Mouse (Mus musculus): ENCODE results near the gene Gm17490. TPM values are rescaled to one million over a fixed set of nuclear protein-coding genes. Genes with fewer than 3 reads are reported as not detected.

The Gm17490 gene
- polyA plus RNA-seq, 1 experiment = not detected

- H3K4me2 ChIP-seq (ENCODE audit: low read depth) = no peak overlapping the region
- H3K27me3 ChIP-seq (ENCODE audit: control insufficient read depth, insufficient read depth, insufficient read length) = no peaks in the 10 kb centered on the region
- H3K4me3 ChIP-seq = no peak overlapping the region
- TF ChIP-seq MYOG (IDR thresholded peaks at IDR 0.05; ENCODE audit: control insufficient read depth in 1 of 3, insufficient read depth in 1 of 3, insufficient read length in 2 of 3, low read depth in 2 of 3) = no peak
- no peak for TF ChIP-seq MYOD1 (IDR thresholded peaks at IDR 0.05; ENCODE audit: control insufficient read depth in 1 of 3, insufficient read length in 2 of 3, low read depth in 2 of 3)
- no peak for TF ChIP-seq CEBPB (IDR thresholded peaks at IDR 0.05; ENCODE audit: insufficient read depth, poor library complexity, severe bottlenecking)
- TF ChIP-seq TCF3 (IDR thresholded peaks at IDR 0.05; ENCODE audit: insufficient read length, low read depth) = no peak
- TF ChIP-seq TCF12 (IDR thresholded peaks at IDR 0.05; ENCODE audit: insufficient read depth, poor library complexity, severe bottlenecking) = no peak
- TF ChIP-seq POLR2AphosphoS2 (IDR thresholded peaks at IDR 0.05; ENCODE audit: insufficient read length, low read depth) = no peak
- no peak for TF ChIP-seq USF1 (IDR thresholded peaks at IDR 0.05; ENCODE audit: low read depth)
- H3K36me3 ChIP-seq (ENCODE audit: control insufficient read depth, insufficient read depth) = peaks cover 50% of the 10 kb centered on the region
- peaks cover 35% of the 10 kb centered on the region for H3K79me2 ChIP-seq (ENCODE audit: control insufficient read depth, insufficient read depth)
- no peak overlapping the region for H3ac ChIP-seq (ENCODE audit: control insufficient read depth, insufficient read length)
Measured at GRCm38 (mm10) chr2:11596690-11597089, 29.4 kb downstream of the Gm17490 start.

GRCm38 (mm10) chr2:11587996-11588395, 38.1 kb downstream of the Gm17490 start:
- TF ChIP-seq SRF (IDR thresholded peaks at IDR 0.05; ENCODE audit: control insufficient read depth, insufficient read length, low read depth) = no peak
- no peak for TF ChIP-seq MYOG (IDR thresholded peaks at IDR 0.05; ENCODE audit: control insufficient read depth in 1 of 3, insufficient read depth in 1 of 3, insufficient read length in 2 of 3, low read depth in 2 of 3)
- TF ChIP-seq TCF12 (IDR thresholded peaks at IDR 0.05; ENCODE audit: insufficient read depth, poor library complexity, severe bottlenecking) = no peak
- no peak for TF ChIP-seq POLR2AphosphoS2 (IDR thresholded peaks at IDR 0.05; ENCODE audit: insufficient read length, low read depth)
- no peak for TF ChIP-seq MYOD1 (IDR thresholded peaks at IDR 0.05; ENCODE audit: control insufficient read depth in 1 of 3, insufficient read length in 2 of 3, low read depth in 2 of 3)
- TF ChIP-seq E2F4 (IDR thresholded peaks at IDR 0.05; ENCODE audit: insufficient read depth) = no peak
- TF ChIP-seq REST (IDR thresholded peaks at IDR 0.05; ENCODE audit: insufficient read depth, insufficient read length) = no peak
- TF ChIP-seq MAX (IDR thresholded peaks at IDR 0.05; ENCODE audit: low read depth) = no peak
- no peak for TF ChIP-seq POLR2A (IDR thresholded peaks at IDR 0.05; ENCODE audit: insufficient read length, low read depth)
- no peak for TF ChIP-seq TCF3 (IDR thresholded peaks at IDR 0.05; ENCODE audit: insufficient read length, low read depth)
- no peak for TF ChIP-seq USF1 (IDR thresholded peaks at IDR 0.05; ENCODE audit: low read depth)
- no peak for TF ChIP-seq CEBPB (IDR thresholded peaks at IDR 0.05; ENCODE audit: insufficient read depth, poor library complexity, severe bottlenecking)

GRCm38 (mm10) chr2:11579399-11579798, 46.7 kb downstream of the Gm17490 start:
- Histone ChIP-seq H3ac (ENCODE audit: control insufficient read depth, insufficient read length) (no peak overlapping the region), H3K4me3 (no peak overlapping the region), H3K4me2 (ENCODE audit: low read depth) (no peak overlapping the region), H3K79me2 (ENCODE audit: control insufficient read depth, insufficient read depth) (no peaks in the 10 kb centered on the region), H3K36me3 (ENCODE audit: control insufficient read depth, insufficient read depth) (no peaks in the 10 kb centered on the region), H3K27me3 (ENCODE audit: control insufficient read depth, insufficient read depth, insufficient read length) (no peaks in the 10 kb centered on the region)
- TF ChIP-seq MAX (IDR thresholded peaks at IDR 0.05; ENCODE audit: low read depth) (no peak), USF1 (IDR thresholded peaks at IDR 0.05; ENCODE audit: low read depth) (no peak), SRF (IDR thresholded peaks at IDR 0.05; ENCODE audit: control insufficient read depth, insufficient read length, low read depth) (no peak), POLR2A (IDR thresholded peaks at IDR 0.05; ENCODE audit: insufficient read length, low read depth) (no peak), E2F4 (IDR thresholded peaks at IDR 0.05; ENCODE audit: insufficient read depth) (no peak), TCF12 (IDR thresholded peaks at IDR 0.05; ENCODE audit: insufficient read depth, poor library complexity, severe bottlenecking) (no peak), POLR2AphosphoS2 (IDR thresholded peaks at IDR 0.05; ENCODE audit: insufficient read length, low read depth) (no peak), CEBPB (IDR thresholded peaks at IDR 0.05; ENCODE audit: insufficient read depth, poor library complexity, severe bottlenecking) (no peak), REST (IDR thresholded peaks at IDR 0.05; ENCODE audit: insufficient read depth, insufficient read length) (no peak), MYOG (IDR thresholded peaks at IDR 0.05; ENCODE audit: control insufficient read depth in 1 of 3, insufficient read depth in 1 of 3, insufficient read length in 2 of 3, low read depth in 2 of 3) (no peak), MYOD1 (IDR thresholded peaks at IDR 0.05; ENCODE audit: control insufficient read depth in 1 of 3, insufficient read length in 2 of 3, low read depth in 2 of 3) (no peak), TCF3 (IDR thresholded peaks at IDR 0.05; ENCODE audit: insufficient read length, low read depth) (no peak)

More at GRCm38 (mm10) chr2:11587996-11588395, 38.1 kb downstream of the Gm17490 start:
- Histone ChIP-seq H3K79me2 (ENCODE audit: control insufficient read depth, insufficient read depth) (no peaks in the 10 kb centered on the region), H3K4me3 (no peak overlapping the region), H3K36me3 (ENCODE audit: control insufficient read depth, insufficient read depth) (peaks cover 64% of the 10 kb centered on the region), H3ac (ENCODE audit: control insufficient read depth, insufficient read length) (no peak overlapping the region), H3K27me3 (ENCODE audit: control insufficient read depth, insufficient read depth, insufficient read length) (no peaks in the 10 kb centered on the region), H3K4me2 (ENCODE audit: low read depth) (no peak overlapping the region)

- H3K4me2 ChIP-seq (ENCODE audit: low read depth) = no peak overlapping the region
- no peaks in the 10 kb centered on the region for H3K79me2 ChIP-seq (ENCODE audit: control insufficient read depth, insufficient read depth)
- no peaks in the 10 kb centered on the region for H3K27me3 ChIP-seq (ENCODE audit: control insufficient read depth, insufficient read depth, insufficient read length)
- TF ChIP-seq CEBPB (IDR thresholded peaks at IDR 0.05; ENCODE audit: insufficient read depth, poor library complexity, severe bottlenecking) (no peak), TCF3 (IDR thresholded peaks at IDR 0.05; ENCODE audit: insufficient read length, low read depth) (no peak), E2F4 (IDR thresholded peaks at IDR 0.05; ENCODE audit: insufficient read depth) (no peak), MYOD1 (IDR thresholded peaks at IDR 0.05; ENCODE audit: control insufficient read depth in 1 of 3, insufficient read length in 2 of 3, low read depth in 2 of 3) (no peak), POLR2A (IDR thresholded peaks at IDR 0.05; ENCODE audit: insufficient read length, low read depth) (no peak), SRF (IDR thresholded peaks at IDR 0.05; ENCODE audit: control insufficient read depth, insufficient read length, low read depth) (no peak), USF1 (IDR thresholded peaks at IDR 0.05; ENCODE audit: low read depth) (no peak), REST (IDR thresholded peaks at IDR 0.05; ENCODE audit: insufficient read depth, insufficient read length) (no peak), MYOG (IDR thresholded peaks at IDR 0.05; ENCODE audit: control insufficient read depth in 1 of 3, insufficient read depth in 1 of 3, insufficient read length in 2 of 3, low read depth in 2 of 3) (no peak), MAX (IDR thresholded peaks at IDR 0.05; ENCODE audit: low read depth) (no peak), POLR2AphosphoS2 (IDR thresholded peaks at IDR 0.05; ENCODE audit: insufficient read length, low read depth) (no peak), TCF12 (IDR thresholded peaks at IDR 0.05; ENCODE audit: insufficient read depth, poor library complexity, severe bottlenecking) (no peak)
- no peaks in the 10 kb centered on the region for H3K36me3 ChIP-seq (ENCODE audit: control insufficient read depth, insufficient read depth)
- no peak overlapping the region for H3K4me3 ChIP-seq
- H3ac ChIP-seq (ENCODE audit: control insufficient read depth, insufficient read length) = no peak overlapping the region
Measured at GRCm38 (mm10) chr2:11578187-11578586, 47.9 kb downstream of the Gm17490 start.

Other genes starting within 250 kb of the Gm17490 start
- 2.0 TPM for gene Pfkfb3, start 72.2 kb downstream of the Gm17490 start, polyA plus RNA-seq (2012; fragmentation: generic; extraction: Trizol)
- 86.4 TPM for gene Rbm17, start 22.1 kb downstream of the Gm17490 start, polyA plus RNA-seq (2012; fragmentation: generic; extraction: Trizol)
- gene Il2ra, start 16.5 kb upstream of the Gm17490 start, polyA plus RNA-seq (2012; fragmentation: generic; extraction: Trizol) = not detected
- gene Il15ra, start 79.0 kb upstream of the Gm17490 start, polyA plus RNA-seq (2012; fragmentation: generic; extraction: Trizol) = 0.22 TPM
- 34.0 TPM for gene Fbh1, start 151.3 kb upstream of the Gm17490 start, polyA plus RNA-seq (2012; fragmentation: generic; extraction: Trizol)
- 9.3 TPM for gene Ankrd16, start 151.6 kb upstream of the Gm17490 start, polyA plus RNA-seq (2012; fragmentation: generic; extraction: Trizol)